Mouse (Mus musculus) midbrain, embryonic 10.5 days (tissue): ENCODE measurements around the gene Hoxa4. TPM values are rescaled to one million over a fixed set of nuclear protein-coding genes. Genes with fewer than 3 reads are reported as not detected.

ENCODE experiments used
- DNase-seq: peaks from one replicate; pipeline ENCODE4 v3.0.0-alpha.2; 2017; ENCODE audit warnings: low spot score
- H3K27ac ChIP-seq: fragments of 300-500 bp; sonication (generic); replicated peaks from 2 replicates; pipeline ENCODE4 v1.5.1; 2016; ENCODE audit warnings: mild to moderate bottlenecking
- H3K27me3 ChIP-seq: fragments of 300-500 bp; sonication (generic); 2 replicates; pipeline ENCODE4 v1.6.1; 2016; ENCODE audit warnings: low read depth, mild to moderate bottlenecking; ENCODE audit not compliant: poor library complexity, severe bottlenecking
- H3K36me3 ChIP-seq: fragments of 300-500 bp; sonication (generic); 2 replicates; pipeline ENCODE4 v1.6.1; 2016; ENCODE audit warnings: mild to moderate bottlenecking, moderate library complexity
- H3K4me1 ChIP-seq: fragments of 300-500 bp; sonication (generic); 2 replicates; pipeline ENCODE4 v1.6.1; 2016
- H3K4me3 ChIP-seq: fragments of 300-500 bp; sonication (generic); 2 replicates; pipeline ENCODE4 v1.5.1; 2016; ENCODE audit warnings: mild to moderate bottlenecking, moderate library complexity
- H3K9me3 ChIP-seq: fragments of 300-500 bp; sonication (generic); replicated peaks from 2 replicates; pipeline ENCODE4 v1.6.1; 2016; ENCODE audit warnings: mild to moderate bottlenecking
- WGBS: fragments of 180-500 bp; shearing (Covaris S2); methylation state at CpG from one replicate; pipeline ENCODE4 v1.1.7; 2016; 5-methylcytosine and 5-hydroxymethylcytosine counted together
- polyA plus RNA-seq: library from polyadenylated mRNA; unstranded; fragments of >200 nt; fragmentation: Nextera tagmentation; extraction: Ambion mirVana; gene quantifications from 2 replicates; pipeline ENCODE4 v1.2.1, GENCODE M21; 2016

Gene Hoxa4
- polyA plus RNA-seq, 1 experiment from 2014 or later: not detected

GRCm38 (mm10) chr6:52174968-52175751 is 16.4 kb downstream of the Hoxa4 start:
- Histone ChIP-seq H3K27ac (no peak overlapping the region), H3K4me3 (peak overlapping the region; percentile 14; the same call in 1 of the 2 replicates), H3K36me3 (no peaks in the 10 kb centered on the region), H3K27me3 (peaks cover 100% of the 10 kb centered on the region), H3K9me3 (no peaks in the 10 kb centered on the region), H3K4me1 (peaks cover 18% of the 10 kb centered on the region)
- under 1% methylated on average over 41 of the region's 41 CpGs for WGBS
- DNase-seq: no peak

GRCm38 (mm10) chr6:52173648-52174047 is 17.9 kb downstream of the Hoxa4 start:
- Histone ChIP-seq H3K36me3 (no peaks in the 10 kb centered on the region), H3K27ac (no peak overlapping the region), H3K4me3 (no peak overlapping the region), H3K9me3 (no peaks in the 10 kb centered on the region), H3K27me3 (peaks cover 100% of the 10 kb centered on the region), H3K4me1 (peaks cover 18% of the 10 kb centered on the region)
- WGBS: 4% methylated on average over 4 of the region's 4 CpGs
- DNase-seq: no peak

- Histone ChIP-seq H3K4me3 (peak overlapping the region; percentile 35), H3K4me1 (peaks cover 18% of the 10 kb centered on the region), H3K27ac (no peak overlapping the region), H3K9me3 (no peaks in the 10 kb centered on the region), H3K36me3 (no peaks in the 10 kb centered on the region), H3K27me3 (peaks cover 100% of the 10 kb centered on the region)
- WGBS: under 1% methylated on average over 35 of the region's 35 CpGs
- DNase-seq: peak; percentile 81
These were observed 19.1 kb downstream of the Hoxa4 start for GRCm38 (mm10) chr6:52172501-52172900.

GRCm38 (mm10) chr6:52171938-52172337 is 19.6 kb downstream of the Hoxa4 start:
- DNase-seq: no peak
- no peak overlapping the region for H3K27ac ChIP-seq
- H3K4me3 ChIP-seq: peak overlapping the region; percentile 35

GRCm38 (mm10) chr6:52171331-52171730 is 20.2 kb downstream of the Hoxa4 start:
- no peaks in the 10 kb centered on the region for H3K36me3 ChIP-seq
- peaks cover 100% of the 10 kb centered on the region for H3K27me3 ChIP-seq
- no peak overlapping the region for H3K27ac ChIP-seq
- WGBS: 0% methylated on average over 4 of the region's 4 CpGs
- DNase-seq: no peak
- H3K4me3 ChIP-seq: no peak overlapping the region
- H3K9me3 ChIP-seq: no peaks in the 10 kb centered on the region
- peaks cover 18% of the 10 kb centered on the region for H3K4me1 ChIP-seq

More at GRCm38 (mm10) chr6:52171938-52172337, 19.6 kb downstream of the Hoxa4 start:
- Histone ChIP-seq H3K36me3 (no peaks in the 10 kb centered on the region), H3K27me3 (peaks cover 100% of the 10 kb centered on the region), H3K4me1 (peaks cover 18% of the 10 kb centered on the region), H3K9me3 (no peaks in the 10 kb centered on the region)
- WGBS: 7% methylated on average over 7 of the region's 7 CpGs

- Histone ChIP-seq H3K36me3 (no peaks in the 10 kb centered on the region), H3K27me3 (peaks cover 100% of the 10 kb centered on the region), H3K9me3 (no peaks in the 10 kb centered on the region), H3K4me1 (peaks cover 16% of the 10 kb centered on the region), H3K27ac (no peak overlapping the region), H3K4me3 (no peak overlapping the region)
- DNase-seq: no peak
- WGBS: 8% methylated on average over 5 of the region's 5 CpGs
These were observed 20.7 kb downstream of the Hoxa4 start for GRCm38 (mm10) chr6:52170898-52171223.

GRCm38 (mm10) chr6:52170166-52170897 is 21.2 kb downstream of the Hoxa4 start:
- DNase-seq: no peak
- Histone ChIP-seq H3K36me3 (no peaks in the 10 kb centered on the region), H3K27ac (no peak overlapping the region), H3K9me3 (no peaks in the 10 kb centered on the region), H3K27me3 (peaks cover 100% of the 10 kb centered on the region), H3K4me3 (no peak overlapping the region), H3K4me1 (peaks cover 11% of the 10 kb centered on the region)
- under 1% methylated on average over 40 of the region's 40 CpGs for WGBS

GRCm38 (mm10) chr6:52169499-52170165 is 21.9 kb downstream of the Hoxa4 start:
- DNase-seq: no peak
- H3K27me3 ChIP-seq: peaks cover 100% of the 10 kb centered on the region
- no peak overlapping the region for H3K4me3 ChIP-seq
- H3K27ac ChIP-seq: no peak overlapping the region
- H3K9me3 ChIP-seq: no peaks in the 10 kb centered on the region
- 3% methylated on average over 16 of the region's 16 CpGs for WGBS
- no peaks in the 10 kb centered on the region for H3K36me3 ChIP-seq
- peaks cover 9% of the 10 kb centered on the region for H3K4me1 ChIP-seq

- no peak overlapping the region for H3K27ac ChIP-seq
- under 1% methylated on average over 42 of the region's 42 CpGs for WGBS
These were observed 23.1 kb downstream of the Hoxa4 start for GRCm38 (mm10) chr6:52168191-52169055.

GRCm38 (mm10) chr6:52167736-52168161 is 23.8 kb downstream of the Hoxa4 start:
- H3K4me3 ChIP-seq: no peak overlapping the region
- peak; percentile 44 for DNase-seq

More at GRCm38 (mm10) chr6:52168191-52169055, 23.1 kb downstream of the Hoxa4 start:
- peak; percentile 59 for DNase-seq
- peaks cover 13% of the 10 kb centered on the region for H3K4me1 ChIP-seq
- no peaks in the 10 kb centered on the region for H3K9me3 ChIP-seq
- no peak overlapping the region for H3K4me3 ChIP-seq
- no peaks in the 10 kb centered on the region for H3K36me3 ChIP-seq
- peaks cover 100% of the 10 kb centered on the region for H3K27me3 ChIP-seq

GRCm38 (mm10) chr6:52167176-52167575 is 24.4 kb downstream of the Hoxa4 start:
- Histone ChIP-seq H3K27me3 (peaks cover 100% of the 10 kb centered on the region), H3K36me3 (no peaks in the 10 kb centered on the region), H3K4me3 (no peak overlapping the region), H3K4me1 (peaks cover 5% of the 10 kb centered on the region), H3K9me3 (no peaks in the 10 kb centered on the region), H3K27ac (no peak overlapping the region)
- DNase-seq: no peak
- 8% methylated on average over 1 of the region's 1 CpGs for WGBS

More at GRCm38 (mm10) chr6:52167736-52168161, 23.8 kb downstream of the Hoxa4 start:
- no peaks in the 10 kb centered on the region for H3K36me3 ChIP-seq
- peaks cover 11% of the 10 kb centered on the region for H3K4me1 ChIP-seq
- 1% methylated on average over 14 of the region's 14 CpGs for WGBS
- H3K27me3 ChIP-seq: peaks cover 100% of the 10 kb centered on the region
- no peaks in the 10 kb centered on the region for H3K9me3 ChIP-seq
- H3K27ac ChIP-seq: no peak overlapping the region
